Mouse (Mus musculus) spleen, adult 18-20 months (tissue): Measurements from ENCODE around the gene Med9.

Source experiments
- DNase-seq, 2 experiments: peaks; one replicate each; pipeline ENCODE4 v3.0.0; 2022; ENCODE audit warnings: mixed read lengths in 2 of 2

The Med9 gene

DNA sequence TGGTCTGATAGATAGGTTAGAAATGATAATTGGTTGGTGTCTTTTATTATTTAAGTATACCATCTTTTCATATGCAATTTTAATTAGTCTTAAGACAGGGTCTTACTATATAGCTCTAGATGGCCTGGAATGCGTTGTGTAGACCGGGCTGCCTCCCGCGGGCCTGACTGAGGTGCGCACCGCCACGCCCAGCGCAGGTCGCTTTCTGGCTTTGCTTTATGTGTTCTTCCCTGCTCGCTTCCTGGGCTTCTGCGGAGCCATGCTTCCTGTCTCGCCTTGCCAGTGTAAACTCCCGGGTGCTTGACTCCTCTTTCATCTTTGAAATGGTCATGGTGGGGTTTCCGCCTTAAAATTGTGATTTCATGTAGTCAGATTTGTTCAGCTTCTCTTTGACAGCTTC, 4.9 kb downstream of the Med9 start:
- no peak for DNase-seq

DNA sequence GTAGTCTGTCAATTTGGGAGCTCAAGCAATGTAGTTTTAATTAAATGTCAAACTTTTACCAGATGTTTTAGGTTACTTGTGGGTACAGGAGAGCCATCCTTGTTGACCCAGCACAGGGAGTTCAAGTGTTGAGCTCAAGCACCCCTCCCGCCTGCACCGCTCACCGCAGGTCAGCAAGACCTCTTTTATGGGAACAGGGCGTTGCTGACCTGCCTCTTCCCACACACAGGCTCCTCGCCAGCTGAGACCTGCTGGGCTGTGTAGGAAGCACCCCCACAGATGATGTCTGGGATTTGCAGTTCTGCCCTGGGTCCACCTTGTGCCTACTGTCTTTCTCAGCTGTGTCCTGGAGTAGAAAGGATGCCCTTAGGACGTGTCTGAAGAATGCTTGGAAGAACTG, 8.7 kb downstream of the Med9 start:
- DNase-seq: no peak

DNA sequence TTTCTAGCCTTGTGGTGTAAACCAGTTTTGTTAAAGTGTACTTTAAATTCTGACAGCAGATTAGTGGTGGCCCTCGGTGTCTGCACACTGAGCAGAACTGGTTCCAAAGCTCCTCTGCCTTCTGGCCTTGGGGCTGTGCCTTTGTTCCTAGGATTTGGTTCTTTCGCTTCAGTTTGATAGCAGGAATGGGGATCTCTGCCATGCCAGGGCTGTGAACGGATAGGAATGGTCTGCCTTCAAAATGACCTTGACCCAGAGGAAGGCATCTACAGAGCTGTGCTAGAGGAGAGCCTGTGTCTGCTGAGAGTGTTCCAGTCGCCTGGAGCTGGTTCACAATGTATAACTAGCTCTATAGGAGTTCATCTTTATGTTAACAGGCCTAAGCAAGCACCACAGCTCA, 11.4 kb downstream of the Med9 start:
- no peak for DNase-seq

DNA sequence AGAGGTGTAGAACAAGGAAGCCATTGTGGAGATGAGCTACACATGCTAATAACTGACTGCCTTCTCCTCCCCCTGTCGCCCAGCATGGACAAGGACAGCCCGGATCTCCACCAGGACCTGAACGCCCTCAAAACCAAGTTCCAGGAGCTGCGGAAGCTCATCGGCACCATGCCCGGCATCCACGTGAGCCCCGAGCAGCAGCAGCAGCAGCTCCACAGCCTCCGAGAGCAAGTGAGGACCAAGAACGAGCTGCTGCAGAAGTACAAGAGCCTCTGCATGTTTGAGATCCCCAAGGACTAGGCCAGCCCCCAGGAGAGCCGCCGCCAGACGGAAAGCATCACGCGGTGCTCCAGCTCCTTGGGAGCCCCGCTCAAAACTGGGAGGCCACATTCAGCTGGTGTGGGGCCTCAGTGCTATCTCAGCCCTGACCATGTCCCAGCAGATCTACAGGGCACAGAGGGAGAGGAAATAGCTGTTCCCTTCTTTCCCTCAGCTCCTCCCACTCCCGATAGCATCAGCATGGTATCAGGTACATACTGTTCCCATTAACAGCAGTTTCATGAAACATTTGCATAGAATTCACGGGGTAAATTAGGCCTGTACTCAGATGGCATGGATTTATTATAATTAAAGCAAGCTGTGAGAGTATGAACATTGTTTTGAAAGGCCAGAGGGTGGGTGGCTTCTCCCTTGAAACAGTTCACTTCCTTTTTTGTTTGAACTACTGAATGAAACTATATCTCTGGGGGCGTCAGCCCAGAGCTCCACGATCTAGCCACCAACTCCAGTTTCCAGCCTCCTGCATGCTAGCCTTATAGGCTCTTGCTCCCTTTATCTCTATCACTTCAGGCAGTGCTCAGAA, 12.7 kb downstream of the Med9 start:
- DNase-seq: no peak

DNA sequence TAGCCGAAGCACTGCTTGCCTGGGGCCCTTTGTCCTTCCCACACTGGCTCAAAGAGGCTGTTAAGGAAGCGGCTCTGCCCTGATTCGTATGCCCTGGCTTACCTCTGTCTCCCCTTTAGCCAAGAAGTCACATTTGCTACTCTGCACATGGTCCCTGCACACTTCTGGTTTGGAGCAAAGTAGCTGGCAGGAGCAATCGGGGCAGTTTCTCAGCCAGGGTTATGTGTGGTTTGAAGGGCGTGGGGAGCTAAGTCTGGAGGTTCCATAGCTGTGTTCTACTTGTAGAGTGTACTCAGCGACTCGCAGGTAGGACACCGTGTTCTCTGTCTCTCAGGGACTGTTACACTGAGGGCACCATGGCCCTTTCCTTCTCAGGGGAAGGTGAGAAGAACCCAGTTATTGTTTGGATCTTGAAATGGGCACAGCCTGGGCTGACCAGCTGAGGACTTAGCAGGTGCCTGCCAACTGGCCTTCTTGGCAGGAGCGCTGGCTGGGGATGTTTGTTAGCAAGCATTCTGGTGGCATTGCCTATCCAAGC, 13.4 kb downstream of the Med9 start:
- DNase-seq: no peak

DNA sequence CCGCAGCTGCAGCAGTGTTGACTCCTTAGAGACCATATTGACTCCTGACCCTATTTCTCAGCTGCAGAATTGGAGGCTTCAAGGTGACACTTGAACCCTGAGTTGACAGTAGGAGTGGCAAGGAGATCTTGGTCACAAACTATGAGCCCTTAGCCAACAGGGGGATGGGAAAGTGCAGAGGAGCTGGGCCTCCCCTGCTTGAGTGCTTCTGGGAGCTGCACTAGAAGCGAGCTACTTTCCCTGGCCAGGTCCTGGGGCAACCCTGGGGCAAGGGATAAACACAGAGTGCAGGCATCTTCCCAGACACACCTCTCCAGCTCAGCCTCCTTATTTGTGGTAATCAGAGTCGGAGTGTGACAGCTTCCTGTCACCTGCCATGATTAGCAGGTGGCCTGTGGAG, 14.6 kb downstream of the Med9 start:
- DNase-seq: no peak

DNA sequence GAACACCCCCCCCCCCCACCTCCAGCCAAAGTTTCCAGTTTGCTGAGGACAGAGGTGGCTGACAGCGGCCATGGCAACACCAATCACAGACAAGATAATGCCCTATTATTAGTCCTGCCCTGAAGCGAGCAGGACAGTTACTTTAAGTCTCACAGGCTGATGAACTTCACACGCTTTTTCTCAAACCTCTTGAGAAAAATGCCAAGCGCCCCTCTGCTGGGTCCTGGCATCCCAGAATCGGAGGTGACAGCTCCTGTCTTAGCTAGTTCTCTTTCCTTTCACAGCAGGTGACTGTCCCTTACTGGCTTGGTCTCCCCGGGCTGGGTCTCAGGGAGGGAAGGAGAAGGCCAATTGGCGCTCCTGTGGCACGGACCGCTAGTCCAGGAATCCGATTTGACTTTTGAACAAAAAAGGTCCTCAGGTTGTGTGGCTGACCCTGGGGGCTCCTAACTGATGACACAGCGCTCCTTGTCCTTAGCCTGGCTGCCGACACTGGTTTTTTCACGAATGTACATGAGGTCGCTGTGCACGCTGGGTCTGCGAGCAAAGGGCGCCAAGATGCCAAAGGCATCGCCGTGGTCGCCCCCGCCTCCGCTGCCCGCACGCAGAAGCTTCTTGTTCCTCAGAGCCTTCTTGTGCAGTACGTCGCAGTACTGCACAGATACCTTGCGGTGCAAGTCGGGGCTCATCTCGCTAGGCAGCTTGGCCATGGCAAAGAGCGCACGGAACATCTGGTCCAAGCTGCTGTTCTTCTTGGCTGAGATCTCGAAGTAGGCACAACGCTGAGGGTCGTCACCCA, 15.6 kb downstream of the Med9 start:
- no peak for DNase-seq

DNA sequence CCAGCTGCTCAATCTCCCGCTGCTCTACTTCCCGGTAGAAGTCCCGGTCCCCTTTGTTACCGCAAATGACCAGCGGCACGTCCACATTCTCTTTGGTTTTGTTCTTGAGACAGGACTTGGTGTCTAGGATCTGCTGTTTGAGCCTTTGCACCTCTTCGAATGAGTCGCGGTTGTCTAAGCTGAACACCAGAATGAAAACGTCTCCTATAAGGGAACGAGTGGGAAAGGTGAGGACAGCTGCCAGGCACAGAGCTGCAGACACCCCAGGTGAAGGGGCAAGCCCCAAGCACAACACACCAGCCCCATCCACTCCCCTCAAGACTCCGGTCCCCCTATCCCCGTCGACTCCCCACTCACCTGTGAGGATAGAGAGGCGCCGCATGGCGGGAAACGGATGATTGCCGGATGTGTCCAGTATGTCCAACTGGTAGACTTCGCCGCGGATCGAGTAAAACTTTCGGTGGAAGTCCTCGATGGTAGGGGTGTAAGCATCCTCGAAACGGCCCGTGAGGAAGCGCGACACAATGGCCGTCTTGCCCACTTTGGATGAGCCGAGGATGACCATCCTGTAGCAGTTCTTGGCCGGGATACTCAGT, 16.3 kb downstream of the Med9 start:
- DNase-seq: peak in 1 of 2 experiments; percentile 26

DNA sequence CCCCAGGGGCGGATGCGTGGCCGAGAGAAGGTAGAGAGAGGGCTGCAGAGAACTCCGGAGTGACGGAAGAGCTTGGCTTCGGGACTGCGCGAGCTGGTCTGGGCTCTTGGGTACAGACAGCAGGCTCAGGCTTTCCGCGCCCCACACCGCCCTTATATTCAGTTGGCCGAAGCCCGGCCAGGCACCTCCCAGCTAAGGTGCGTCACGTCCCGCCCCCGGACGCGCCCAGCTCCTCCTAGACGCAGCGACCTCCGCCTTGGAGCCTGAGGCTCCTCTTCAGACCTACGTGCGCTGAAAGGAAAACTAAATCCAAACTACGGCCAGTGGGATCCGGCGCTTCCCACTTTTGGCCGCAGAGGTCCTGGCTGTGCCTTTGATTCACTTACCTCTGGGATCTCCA, 16.8 kb downstream of the Med9 start, which contains the start of gene Rasd1:
Gene Rasd1 (minus strand): TSS at position 127 of the 400 bp plus-strand sequence.
- DNase-seq: peak; percentile 74 to 79

DNA sequence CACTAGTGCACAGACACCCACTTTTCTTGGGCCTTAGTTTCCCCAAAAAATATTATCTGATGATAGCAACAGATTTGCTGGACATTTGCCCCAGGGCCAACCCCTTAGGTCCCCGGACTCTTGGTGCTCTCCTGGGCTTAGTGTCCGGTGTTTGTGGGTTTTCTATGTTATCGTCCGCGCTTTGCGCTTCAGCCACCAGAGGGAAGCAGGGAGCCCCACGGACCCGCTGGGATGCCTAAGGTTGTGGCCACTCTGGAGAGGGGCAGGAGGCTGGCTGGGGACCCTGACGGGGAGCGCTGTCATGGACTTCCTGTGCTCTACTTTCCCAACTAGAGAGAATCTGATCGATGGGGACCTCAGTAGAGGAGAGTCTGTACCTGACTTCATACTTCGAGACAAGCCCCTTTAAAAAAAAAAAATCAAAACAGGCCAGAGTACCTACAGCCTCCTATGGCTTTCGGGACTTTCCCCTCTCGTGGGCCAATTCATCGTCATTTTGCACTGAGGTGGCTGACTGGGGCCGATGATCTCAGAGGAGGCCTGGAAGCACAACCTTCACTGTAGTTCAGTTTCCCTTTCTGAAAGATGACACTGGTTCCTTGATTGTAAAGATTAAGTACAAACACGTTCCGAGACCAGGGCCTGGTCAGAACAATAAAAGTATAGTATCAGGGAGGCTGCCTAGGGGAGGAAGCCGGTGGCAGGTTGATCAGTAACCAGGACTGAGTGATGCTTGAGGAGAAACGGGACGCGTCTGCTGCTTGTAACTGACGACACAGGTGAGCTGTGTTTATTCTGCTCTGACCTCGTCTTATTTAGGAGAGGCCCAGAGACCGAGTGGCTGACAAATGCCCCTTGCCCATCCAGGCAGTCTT, 17.5 kb downstream of the Med9 start:
- peak; percentile 52 to 77 for DNase-seq

DNA sequence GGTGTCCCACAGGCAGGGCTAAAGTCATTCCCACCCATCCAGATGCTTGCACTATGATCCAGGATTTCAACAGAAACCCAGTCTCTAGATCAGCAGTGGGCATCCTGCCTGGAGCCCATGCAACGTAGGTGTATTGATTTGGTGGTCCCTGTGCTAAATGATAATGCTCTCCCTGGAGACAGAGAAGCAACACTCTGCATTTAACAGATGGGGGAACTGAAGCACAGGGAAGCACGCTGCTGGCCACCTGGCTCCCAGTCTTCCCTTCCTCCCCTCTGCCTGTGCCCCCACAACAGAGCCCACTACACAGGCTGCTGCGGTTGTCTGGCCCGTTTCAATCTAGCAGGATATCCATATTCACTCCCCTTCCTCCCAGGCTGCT, 18.1 kb downstream of the Med9 start:
- DNase-seq: no peak

DNA sequence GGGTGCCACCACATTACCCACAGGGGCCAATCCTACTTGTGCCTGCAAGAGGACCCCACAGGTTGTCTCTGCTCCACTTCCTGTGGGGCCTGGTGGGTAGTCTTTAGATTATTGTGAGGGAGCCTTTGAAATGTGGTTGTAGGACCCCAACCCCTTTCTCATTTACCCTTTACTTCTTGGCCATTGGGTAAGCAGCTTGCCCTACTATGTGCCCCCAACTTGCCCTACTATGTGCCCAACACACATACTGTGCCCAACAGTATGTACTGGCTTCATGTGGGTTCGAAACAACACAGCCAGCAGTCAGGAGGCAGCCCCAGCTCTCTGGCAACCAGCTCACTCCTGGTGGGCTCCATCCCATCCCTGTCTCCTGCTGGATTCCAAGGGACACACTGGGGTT, 19.8 kb downstream of the Med9 start:
- no peak for DNase-seq

DNA sequence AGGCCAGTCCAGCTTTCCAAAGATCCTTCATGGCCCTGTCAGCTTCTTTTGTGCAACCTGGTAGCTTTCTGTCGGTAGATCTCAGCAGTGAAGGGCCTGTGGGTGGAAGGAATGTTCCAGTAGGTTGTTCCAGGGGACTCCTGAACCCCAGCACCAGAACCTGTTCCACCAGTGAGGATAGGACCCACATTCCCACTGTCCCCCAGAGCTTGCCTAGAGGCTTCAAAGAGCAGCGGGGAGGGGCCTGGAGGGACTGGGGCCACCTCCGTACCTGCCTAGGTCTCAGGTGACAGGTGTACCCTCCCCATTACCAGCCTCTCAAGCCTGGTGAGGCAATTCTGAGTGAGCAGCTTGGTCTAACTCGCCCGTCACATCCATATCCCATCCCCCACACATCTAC, 22.8 kb downstream of the Med9 start:
- DNase-seq: no peak

DNA sequence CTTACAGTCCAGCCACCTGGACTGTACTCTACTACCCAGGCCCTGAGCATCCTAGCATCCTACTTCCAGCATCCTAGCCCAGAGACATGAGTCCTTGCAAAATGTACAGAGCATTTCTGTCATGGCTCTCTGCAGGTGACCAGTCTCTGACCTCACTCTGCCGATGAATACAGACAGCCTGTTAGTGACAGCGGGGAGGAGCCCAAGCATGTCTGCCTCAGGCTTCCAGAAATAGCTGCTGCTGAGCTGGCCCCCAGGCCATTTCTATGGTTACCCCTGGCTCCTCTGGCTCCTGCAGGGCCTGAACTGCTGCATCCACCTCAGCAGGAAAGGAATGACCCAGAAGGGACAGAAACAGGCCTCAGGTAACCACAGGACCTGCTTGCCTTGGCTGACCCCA, 23.7 kb downstream of the Med9 start:
- DNase-seq: no peak

DNA sequence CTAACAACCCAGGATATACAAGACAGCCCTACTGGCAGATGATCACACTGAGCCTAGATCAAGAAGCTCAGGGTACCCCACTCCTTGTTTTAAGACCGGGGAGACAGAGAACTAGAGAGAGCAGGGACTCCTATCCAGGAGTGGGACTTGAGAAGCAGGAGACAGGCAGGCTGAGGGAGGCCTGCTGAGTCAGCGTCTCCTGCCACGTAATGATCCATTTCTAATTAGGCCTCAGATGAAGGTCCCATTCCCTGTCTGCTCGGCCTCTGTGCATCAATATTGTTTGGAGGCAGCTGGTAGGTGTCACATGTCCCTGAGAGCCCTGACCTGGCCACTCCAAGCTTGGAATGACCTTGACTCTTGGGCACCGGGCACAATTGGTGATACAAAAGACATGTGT, 25.4 kb downstream of the Med9 start:
- no peak for DNase-seq

DNA sequence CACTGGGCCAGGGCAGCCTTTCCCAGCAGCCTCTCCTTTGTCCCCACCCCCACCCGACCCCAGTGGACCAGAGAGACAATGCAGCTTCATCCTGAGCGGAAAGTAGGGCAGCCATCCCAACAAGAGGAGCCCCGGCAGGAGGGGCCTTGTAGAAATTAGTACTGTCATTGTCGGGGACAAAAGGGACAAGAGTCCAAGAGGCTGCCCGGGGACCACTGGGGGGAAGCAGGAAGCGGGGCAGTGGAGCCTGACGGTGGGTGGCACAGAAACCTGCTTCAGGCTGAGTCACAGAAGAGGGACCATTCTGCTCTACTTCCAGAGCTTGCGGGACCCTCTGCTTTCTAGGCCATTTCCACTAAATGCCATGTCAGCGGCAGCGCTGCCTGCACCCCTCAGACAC, 27.2 kb downstream of the Med9 start:
- DNase-seq: no peak

DNA sequence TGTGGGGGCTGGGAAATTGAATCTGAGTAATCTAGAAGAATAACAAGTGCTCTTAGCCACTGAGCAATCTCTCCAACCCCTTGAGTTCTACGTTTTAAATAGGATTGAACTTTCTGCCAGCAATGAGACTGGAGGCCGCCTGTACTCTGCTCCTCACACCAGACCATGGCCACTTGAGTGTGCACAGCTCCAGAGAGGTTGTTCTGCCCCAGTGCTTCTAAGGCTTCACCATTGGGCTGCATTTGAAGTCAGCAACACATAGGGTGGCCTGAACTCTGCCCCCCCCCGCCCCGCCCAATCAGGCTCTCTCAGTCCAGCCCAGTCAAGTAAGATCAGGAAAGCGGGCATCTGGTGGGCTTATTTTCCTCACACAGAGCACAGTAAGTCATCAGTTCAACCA, 29.8 kb downstream of the Med9 start:
- no peak for DNase-seq

DNA sequence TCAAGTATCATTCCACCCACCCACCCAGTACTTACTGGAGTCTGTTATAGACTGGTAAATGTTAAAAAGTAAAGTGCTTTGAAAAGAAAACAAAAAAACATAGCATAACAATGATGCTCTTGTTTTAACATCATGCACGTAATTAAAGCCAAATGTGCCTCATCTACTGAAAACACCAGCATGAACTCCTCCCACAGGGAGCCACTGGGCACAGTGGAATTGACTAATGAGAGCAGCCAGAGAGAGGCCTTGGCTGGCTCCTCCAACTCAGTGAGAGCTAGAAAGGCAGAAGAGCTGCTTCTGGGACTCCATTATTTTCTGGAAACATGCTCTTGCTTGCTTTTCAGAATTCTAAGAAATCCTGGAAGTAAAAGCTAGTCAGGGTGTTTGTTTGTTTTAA, 41.4 kb downstream of the Med9 start:
- no peak for DNase-seq

DNA sequence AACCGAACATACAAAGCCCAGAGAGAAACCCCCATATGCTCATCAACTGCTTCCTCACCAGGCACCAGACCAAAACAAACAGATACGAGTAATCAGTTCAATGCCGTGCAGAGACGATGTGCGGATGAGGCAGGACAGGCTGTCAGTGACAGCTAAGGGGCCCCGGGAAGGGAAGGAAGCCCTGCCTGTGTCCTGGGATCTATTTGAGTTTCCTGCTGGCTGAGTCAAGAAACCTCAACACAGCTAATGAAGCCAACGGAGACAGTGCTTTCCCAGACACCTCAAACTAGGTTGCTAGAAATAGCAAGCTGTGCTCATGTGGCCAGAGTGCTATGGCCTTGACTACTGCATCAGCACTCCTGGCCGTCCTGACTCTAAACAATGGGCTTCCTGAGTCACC, 43.4 kb downstream of the Med9 start:
- no peak for DNase-seq

DNA sequence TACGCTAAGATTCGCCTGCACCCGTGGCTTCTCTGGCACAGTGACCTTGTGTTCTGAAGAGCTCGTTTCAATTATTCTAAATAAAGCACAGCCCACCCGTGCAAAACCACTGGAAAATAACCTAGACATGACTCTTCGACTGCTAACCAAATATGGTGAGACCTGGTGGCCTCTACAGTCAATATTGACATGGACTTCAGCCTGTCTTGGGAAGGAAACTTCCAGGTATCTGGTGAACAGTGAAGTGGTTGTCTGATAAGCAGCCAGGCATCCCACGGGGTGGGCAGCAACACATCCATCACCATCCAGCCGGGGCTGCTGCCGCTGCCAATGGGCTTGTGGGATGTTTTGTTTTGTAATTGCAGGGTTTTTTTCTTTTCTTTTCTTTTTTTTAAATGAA, 46.3 kb downstream of the Med9 start:
- DNase-seq: no peak

DNA sequence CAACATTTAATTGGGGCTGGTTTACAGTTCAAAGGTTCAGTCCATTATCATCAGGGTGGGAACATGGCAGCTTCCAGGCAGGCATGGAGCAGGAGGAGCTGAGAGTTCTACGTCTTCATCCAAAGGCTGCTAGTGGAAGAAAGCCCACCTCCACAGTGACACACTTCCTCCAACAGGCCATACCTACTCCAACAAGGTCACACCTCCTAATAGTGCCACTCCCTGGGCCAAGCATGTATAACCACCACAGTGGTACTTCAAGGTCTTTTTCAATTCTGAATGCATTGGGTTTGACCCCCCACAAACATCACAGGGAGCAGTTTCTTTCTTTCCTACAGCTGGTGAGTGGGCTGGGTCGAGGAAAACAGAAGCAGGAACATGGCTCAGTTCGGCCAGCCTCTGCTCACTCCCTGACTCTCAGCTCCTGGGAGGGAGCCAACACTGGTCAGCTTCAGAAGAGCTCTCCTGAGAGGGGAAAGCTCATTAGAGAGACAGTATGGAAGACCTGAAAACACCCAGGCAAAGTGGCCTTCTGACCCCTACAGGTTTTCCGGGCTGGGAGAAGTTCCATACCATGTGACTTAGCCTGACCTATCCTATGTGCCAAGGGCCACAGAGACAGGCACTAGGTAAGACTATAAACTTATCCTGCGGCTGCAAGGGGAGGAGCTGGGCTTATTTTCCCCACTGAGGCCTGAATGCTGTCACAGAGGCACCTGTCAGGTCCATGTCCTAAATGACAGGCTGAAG, 53.4 kb downstream of the Med9 start:
- DNase-seq: no peak

DNA sequence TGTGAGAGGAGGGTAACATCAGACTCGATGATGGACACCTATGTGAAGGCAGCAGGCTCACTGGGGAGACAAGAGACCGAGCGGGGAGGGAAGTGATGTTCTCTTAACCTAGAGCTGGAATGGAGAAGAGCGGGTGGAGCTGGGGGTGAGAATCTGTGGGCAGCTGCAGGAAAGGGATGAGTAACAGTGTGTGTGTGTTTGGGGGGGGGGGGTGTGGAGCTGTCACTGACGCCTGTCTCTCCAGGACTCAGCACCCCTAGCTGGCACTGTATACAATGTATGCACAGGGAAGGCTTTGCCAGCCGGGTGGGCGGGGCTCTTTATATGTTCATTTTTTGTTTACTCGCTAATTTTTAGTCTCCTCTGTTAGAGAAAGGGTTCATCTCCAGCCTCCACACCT, 55.8 kb downstream of the Med9 start:
- no peak for DNase-seq
